Mouse (Mus musculus) megakaryocyte, embryonic 14.5 days (primary cell): ENCODE results near the gene Hdac8.

Experiments used
- FLI1 ChIP-seq: IDR thresholded peaks from 2 replicates; pipeline ENCODE4 v1.6.1; 2012; ENCODE audit warnings: low read length, inconsistent platforms, mixed read lengths
- GATA1 ChIP-seq: IDR thresholded peaks from 3 replicates; pipeline ENCODE4 v1.6.1; 2012; ENCODE audit warnings: mixed read lengths, low read length, inconsistent platforms, borderline replicate concordance

GRCm38 (mm10) chrX:102253892-102254291, 251.3 kb downstream of the Hdac8 start:
- TF ChIP-seq GATA1 (no peak), FLI1 (no peak)
